Mouse (Mus musculus) spleen, adult 2 months (tissue): ENCODE data around the gene Map3k15. TPM values are rescaled to one million over a fixed set of nuclear protein-coding genes. Genes with fewer than 3 reads are reported as not detected.

Source experiments
- DNase-seq, 2 experiments: peaks; one replicate each; pipeline versions ENCODE4 v3.0.0 to v3.0.0-alpha.2; 2012 to 2021; ENCODE audit warnings: low spot score in 2 of 2, low read depth in 1 of 2
- H3K27ac ChIP-seq: fragments of 200-500 bp; 2 replicates; pipeline ENCODE4 v1.5.1; 2012; ENCODE audit warnings: low read length, inconsistent platforms; ENCODE audit not compliant: insufficient read depth
- H3K27me3 ChIP-seq: fragments of 200-500 bp; 2 replicates; pipeline ENCODE4 v1.6.1; 2012; ENCODE audit warnings: mild to moderate bottlenecking, moderate library complexity, low read length, inconsistent platforms; ENCODE audit not compliant: control insufficient read depth, insufficient read depth
- H3K36me3 ChIP-seq: fragments of 200-500 bp; 2 replicates; pipeline ENCODE4 v1.6.1; 2012; ENCODE audit warnings: mild to moderate bottlenecking, low read length, inconsistent platforms; ENCODE audit not compliant: control insufficient read depth, insufficient read depth
- H3K4me1 ChIP-seq: fragments of 200-500 bp; 2 replicates; pipeline ENCODE4 v1.6.1; 2011; ENCODE audit warnings: inconsistent platforms; ENCODE audit not compliant: control insufficient read depth, insufficient read depth, insufficient read length
- H3K4me3 ChIP-seq: fragments of 200-500 bp; 2 replicates; pipeline ENCODE4 v1.5.1; 2011; ENCODE audit warnings: mild to moderate bottlenecking, inconsistent platforms; ENCODE audit not compliant: insufficient read depth, insufficient read length; ENCODE audit errors: extremely low read depth
- CTCF ChIP-seq: fragments of 200-500 bp; IDR thresholded peaks from 2 replicates; pipeline ENCODE4 v1.5.1; 2011; ENCODE audit warnings: mild to moderate bottlenecking, inconsistent platforms; ENCODE audit not compliant: insufficient read depth, insufficient read length, insufficient replicate concordance; ENCODE audit errors: extremely low read depth
- POLR2A ChIP-seq: fragments of 200-500 bp; IDR thresholded peaks from 2 replicates; pipeline ENCODE4 v1.6.1; 2011; ENCODE audit warnings: low read depth, low read length, inconsistent platforms
- WGBS: fragments of 180-500 bp; shearing (Covaris S2); methylation state at CpG from one replicate; pipeline ENCODE4 v1.1.7; 2018; 5-methylcytosine and 5-hydroxymethylcytosine counted together
- polyA plus RNA-seq: library from polyadenylated mRNA; depleted of rRNA; stranded (reverse); fragments of >200 nt; gene quantifications from 2 replicates; pipeline ENCODE4 v1.2.3, GENCODE M21; 2012

Gene Map3k15
- polyA plus RNA-seq, 1 experiment = 0.54 TPM

DNA sequence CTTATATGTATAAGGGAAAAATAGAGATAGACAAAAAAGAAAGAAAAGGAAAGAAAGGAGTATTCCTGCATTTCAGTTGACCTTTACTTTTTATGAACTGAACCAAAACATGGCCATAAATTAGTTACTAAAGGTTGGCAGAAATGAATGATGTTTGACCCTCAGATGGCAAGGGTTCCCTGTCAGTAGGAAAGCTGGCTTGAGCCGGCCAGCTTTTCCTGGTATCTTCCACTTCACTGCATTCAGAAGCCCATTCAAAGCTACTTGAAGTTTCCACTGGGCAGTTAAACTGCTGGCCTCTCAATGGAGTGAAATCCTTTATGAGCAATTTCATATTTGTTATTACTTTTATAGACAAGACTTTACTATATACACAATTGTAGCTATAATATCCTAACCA is 65.1 kb downstream of the Map3k15 start:
- no peak overlapping the region for H3K27ac ChIP-seq
- H3K27me3 ChIP-seq = no peaks in the 10 kb centered on the region
- no peaks in the 10 kb centered on the region for H3K4me1 ChIP-seq
- H3K36me3 ChIP-seq = no peaks in the 10 kb centered on the region
- WGBS = 73% methylated on average over 1 of the region's 1 CpGs
- TF ChIP-seq POLR2A = no peak
- no peak for TF ChIP-seq CTCF
- no peak overlapping the region for H3K4me3 ChIP-seq
- DNase-seq = no peak

DNA sequence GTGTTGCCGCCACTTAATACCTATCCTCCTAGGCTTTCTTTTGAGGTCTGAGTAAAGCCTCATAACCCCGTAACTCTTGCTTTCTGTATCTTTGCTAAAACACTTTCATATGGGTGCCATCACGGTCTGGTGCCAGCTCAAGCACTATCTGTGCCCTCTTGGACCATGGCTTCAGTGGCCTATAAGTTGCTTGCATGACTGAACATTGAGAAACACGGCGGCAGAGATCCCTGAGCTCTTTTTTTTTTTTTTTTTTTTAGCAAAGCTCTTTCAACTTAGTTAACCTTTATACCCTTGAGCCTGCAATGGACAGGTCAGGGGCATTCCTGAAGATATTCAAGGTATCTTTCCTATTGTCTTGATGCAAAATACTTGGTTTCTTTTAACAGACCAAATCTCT is 66.4 kb downstream of the Map3k15 start:
- DNase-seq = no peak

DNA sequence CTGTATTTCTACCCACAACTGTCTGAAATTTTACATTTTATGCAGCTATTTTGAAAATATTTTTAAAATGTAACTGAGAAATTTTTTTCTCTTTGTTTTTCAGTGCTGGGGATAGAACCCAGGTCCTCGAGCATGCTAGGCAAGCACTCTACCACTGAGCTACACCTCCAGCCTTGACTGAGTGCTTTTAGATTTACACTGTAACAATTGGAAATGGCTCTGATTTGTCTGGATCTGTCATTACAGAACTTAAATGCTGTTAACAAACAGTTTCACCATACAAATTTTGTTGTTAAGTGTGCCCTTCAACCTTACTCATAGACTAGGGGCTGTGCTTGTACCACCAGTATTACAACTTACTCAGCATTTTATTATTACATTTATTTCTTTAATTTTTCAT is 103.7 kb downstream of the Map3k15 start:
- Histone ChIP-seq H3K27me3 (no peaks in the 10 kb centered on the region), H3K4me3 (no peak overlapping the region), H3K4me1 (no peaks in the 10 kb centered on the region), H3K36me3 (no peaks in the 10 kb centered on the region), H3K27ac (no peak overlapping the region)
- TF ChIP-seq POLR2A (no peak), CTCF (no peak)
- no peak for DNase-seq
- 56% methylated on average over 1 of the region's 1 CpGs for WGBS

More for the DNA sequence above, 66.4 kb downstream of the Map3k15 start:
- H3K27me3 ChIP-seq = no peaks in the 10 kb centered on the region
- H3K4me3 ChIP-seq = no peak overlapping the region
- 84% methylated on average over 5 of the region's 5 CpGs for WGBS
- TF ChIP-seq CTCF (no peak), POLR2A (no peak)
- H3K27ac ChIP-seq = no peak overlapping the region
- no peaks in the 10 kb centered on the region for H3K4me1 ChIP-seq
- H3K36me3 ChIP-seq = no peaks in the 10 kb centered on the region

DNA sequence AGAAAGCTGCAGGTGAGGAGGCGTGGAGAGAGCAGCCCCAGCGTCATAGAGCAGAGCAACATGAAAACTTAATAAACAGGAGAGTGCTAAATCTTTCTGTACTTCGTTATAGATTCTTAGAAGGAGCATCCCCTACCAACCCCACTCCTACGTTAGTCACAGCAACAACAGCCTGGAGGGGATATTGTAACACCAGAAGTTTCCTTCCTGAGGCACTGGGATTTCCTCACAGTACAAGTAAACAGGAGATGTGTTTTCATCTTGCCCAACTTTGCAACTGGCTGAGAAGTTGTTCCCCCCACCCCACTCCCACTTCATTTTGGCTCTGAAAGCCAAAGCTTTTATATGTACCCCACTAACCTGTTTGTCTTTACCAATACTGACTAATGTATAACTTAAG is 119.6 kb downstream of the Map3k15 start:
- 51% methylated on average over 4 of the region's 4 CpGs for WGBS

DNA sequence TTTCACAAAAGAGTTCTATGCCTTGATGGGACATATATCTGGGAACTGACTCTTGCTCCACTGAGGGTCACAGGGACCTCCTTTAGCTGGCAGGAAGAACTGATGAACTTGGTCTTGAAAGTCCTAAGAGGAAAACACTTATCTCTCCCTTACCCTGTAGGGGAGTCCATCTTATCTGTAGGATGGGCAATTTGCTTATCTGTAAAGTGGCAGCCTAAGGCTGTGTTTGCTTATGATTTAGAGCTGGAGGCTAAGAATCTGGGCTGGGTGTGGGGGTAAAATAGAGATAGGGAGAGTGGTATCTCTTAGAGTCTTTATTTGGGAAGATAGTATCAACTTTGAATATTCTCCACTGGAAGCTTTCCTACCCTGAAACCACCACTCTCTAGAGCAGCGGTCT is 125.5 kb downstream of the Map3k15 start:
- no peak for TF ChIP-seq CTCF
- TF ChIP-seq POLR2A = no peak
- DNase-seq = no peak
- Histone ChIP-seq H3K4me1 (peaks cover 4% of the 10 kb centered on the region), H3K36me3 (no peaks in the 10 kb centered on the region), H3K27ac (no peak overlapping the region), H3K27me3 (no peaks in the 10 kb centered on the region), H3K4me3 (no peak overlapping the region)
- WGBS = 88% methylated on average over 1 of the region's 1 CpGs

More for the DNA sequence above, 119.6 kb downstream of the Map3k15 start:
- no peaks in the 10 kb centered on the region for H3K4me1 ChIP-seq
- no peak overlapping the region for H3K4me3 ChIP-seq
- no peaks in the 10 kb centered on the region for H3K36me3 ChIP-seq
- TF ChIP-seq POLR2A = no peak
- TF ChIP-seq CTCF = no peak
- H3K27ac ChIP-seq = no peak overlapping the region
- H3K27me3 ChIP-seq = no peaks in the 10 kb centered on the region
- DNase-seq = no peak

DNA sequence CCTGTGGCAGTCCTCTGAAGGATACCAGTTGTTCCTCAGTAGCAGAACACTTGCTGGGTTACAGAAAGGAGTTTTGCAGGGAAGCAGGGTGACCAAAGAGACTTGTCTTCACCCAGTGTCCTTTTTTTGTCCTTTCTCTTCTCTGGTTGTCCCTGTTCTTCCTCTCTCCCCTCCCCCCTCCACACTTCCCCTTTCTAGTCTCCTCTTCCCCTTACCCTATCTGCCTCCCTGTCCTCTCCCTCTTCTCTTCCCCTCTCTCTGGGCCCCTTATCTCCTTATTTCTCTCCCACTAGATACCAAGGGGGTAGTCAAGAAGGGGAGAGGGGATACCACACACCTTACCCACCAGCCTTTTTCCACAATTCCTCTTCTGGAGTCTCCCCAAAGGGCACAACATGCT is 127.8 kb downstream of the Map3k15 start:
- peak overlapping the region; percentile 6; the same call in 1 of the 2 replicates for H3K27ac ChIP-seq
- peak in 1 of 2 experiments; percentile 7 for DNase-seq

DNA sequence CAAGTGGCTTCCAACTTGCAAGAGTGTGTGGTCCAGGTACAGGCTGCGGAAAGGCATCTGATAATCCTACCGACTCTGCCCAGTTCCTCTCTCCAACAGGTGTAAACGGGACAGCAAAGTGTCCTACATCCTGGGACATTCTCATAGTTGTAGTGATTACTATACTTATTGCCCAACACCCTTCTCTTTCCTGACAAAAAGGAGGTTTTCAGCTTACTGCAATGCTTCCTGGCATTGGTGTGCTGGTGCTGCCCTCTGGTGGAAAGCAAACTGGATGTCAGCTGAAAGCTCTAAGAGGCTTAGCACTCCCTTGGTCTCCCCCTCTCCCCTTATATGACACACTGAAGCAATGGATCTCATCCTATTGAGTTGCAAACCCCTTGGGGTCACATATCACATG is 128.4 kb downstream of the Map3k15 start:
- 60% methylated on average over 3 of the region's 3 CpGs for WGBS
- H3K4me1 ChIP-seq = peaks cover 4% of the 10 kb centered on the region
- peak; percentile 21 to 52 for DNase-seq
- TF ChIP-seq CTCF (peak; percentile 50; the same call in 1 of the 2 replicates), POLR2A (no peak)
- no peak overlapping the region for H3K4me3 ChIP-seq
- H3K27me3 ChIP-seq = no peaks in the 10 kb centered on the region
- no peak overlapping the region for H3K27ac ChIP-seq
- H3K36me3 ChIP-seq = peaks cover 1% of the 10 kb centered on the region

More for the DNA sequence above, 127.8 kb downstream of the Map3k15 start:
- H3K4me1 ChIP-seq = peaks cover 4% of the 10 kb centered on the region
- H3K36me3 ChIP-seq = peaks cover 1% of the 10 kb centered on the region
- TF ChIP-seq POLR2A (no peak), CTCF (no peak)
- no peaks in the 10 kb centered on the region for H3K27me3 ChIP-seq
- H3K4me3 ChIP-seq = no peak overlapping the region

DNA sequence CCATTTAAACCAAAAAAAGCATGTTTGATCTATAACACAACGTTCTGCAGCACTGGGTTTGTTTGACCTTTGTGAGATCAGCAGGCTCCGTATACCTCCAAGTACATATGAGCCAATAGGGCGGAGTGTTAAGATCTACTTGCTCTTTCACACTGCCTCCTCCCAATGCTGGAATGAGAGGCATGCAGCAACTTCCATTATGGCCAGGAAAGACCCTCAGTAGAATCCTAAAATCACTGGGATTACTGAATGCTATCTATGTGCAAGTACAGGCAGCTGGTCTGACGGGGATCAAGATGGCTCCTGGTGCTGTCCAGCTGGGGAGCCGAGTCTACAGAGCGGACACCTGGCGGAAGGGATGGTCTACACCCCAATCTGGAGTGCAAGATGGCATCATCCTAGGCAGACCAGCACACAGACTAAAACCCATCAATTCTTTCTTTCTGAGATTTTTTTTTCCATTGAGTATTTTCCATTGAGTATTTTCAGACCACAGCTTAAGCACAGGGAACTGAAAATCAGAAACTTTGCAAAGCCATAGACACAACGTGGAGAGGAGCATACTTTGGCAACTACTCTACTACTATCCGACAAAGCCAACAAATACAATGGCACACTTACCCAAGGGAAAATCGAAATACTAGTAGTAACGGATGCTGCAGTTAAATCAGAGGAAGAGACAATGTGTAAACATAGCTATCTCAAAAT is 146.1 kb downstream of the Map3k15 start:
- peaks cover 5% of the 10 kb centered on the region; the same call in 1 of the 2 replicates for H3K4me1 ChIP-seq
- H3K4me3 ChIP-seq = no peak overlapping the region
- TF ChIP-seq POLR2A (no peak), CTCF (no peak)
- DNase-seq = no peak
- WGBS = 81% methylated on average over 11 of the region's 11 CpGs
- H3K27ac ChIP-seq = no peak overlapping the region
- H3K36me3 ChIP-seq = peaks cover 5% of the 10 kb centered on the region; the same call in 1 of the 2 replicates
- no peaks in the 10 kb centered on the region for H3K27me3 ChIP-seq
